Mouse (Mus musculus): Measurements from ENCODE around the gene Eif3i.
A peak's percentile ranks its signal among the peaks of the same experiment; 100 is the strongest.

- TF ChIP-seq CTCF (IDR thresholded peaks at IDR 0.05; ENCODE audit: extremely low read depth, insufficient read depth, insufficient read length, insufficient replicate concordance): peak; percentile 85
- no peak; the same call in none of the 2 replicates for TF ChIP-seq POLR2A (IDR thresholded peaks at IDR 0.05; ENCODE audit: low read depth, low read length)
Observed at GRCm38 (mm10) chr4:129584884-129585608, 15.4 kb downstream of the Eif3i start.
